Mouse (Mus musculus) heart, adult 2 months (tissue): ENCODE measurements around the gene Pde4d.

ENCODE experiments used
- CTCF ChIP-seq: fragments of 200-600 bp; IDR thresholded peaks from 2 replicates; pipeline ENCODE4 v1.8.1; 2022; ENCODE audit warnings: antibody characterized with exemption, mild to moderate bottlenecking, moderate library complexity
- POLR2A ChIP-seq: fragments of 200-500 bp; IDR thresholded peaks from 2 replicates; pipeline ENCODE4 v1.6.1; 2011; ENCODE audit warnings: mild to moderate bottlenecking, low read depth, low read length, control low read depth; ENCODE audit not compliant: insufficient read depth

DNA sequence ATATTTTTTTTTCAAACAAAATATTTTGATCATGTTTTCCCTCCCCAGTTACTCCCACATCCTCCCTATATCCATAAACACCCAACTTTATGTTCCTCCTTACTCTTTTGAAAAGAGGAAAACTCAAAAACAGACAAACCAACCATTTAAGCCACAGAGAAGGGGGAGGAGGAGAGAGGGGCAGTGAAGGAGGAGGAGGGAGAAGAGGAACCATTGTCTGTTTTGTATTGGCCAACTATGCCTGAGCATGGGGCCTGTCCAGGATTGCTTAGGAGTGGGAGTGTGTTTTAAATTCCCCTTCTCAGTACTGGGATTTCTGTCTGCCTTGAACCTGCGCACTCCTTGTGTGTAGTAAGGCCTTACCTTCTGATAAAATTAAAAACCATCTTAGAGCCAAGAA lies 531.4 kb downstream of the Pde4d start:
- TF ChIP-seq POLR2A, result no peak
- TF ChIP-seq CTCF, result no peak
